24 mouse cellular contexts compared by ENCODE assay signal in genomic region chr1:92369972-92370371, GRCm38 (mm10).
"Had no signal": no experiment of that assay in that cellular context is flagged by ENCODE, and none has a peak within 500 bp of the region (broad histone marks: within the 10 kb centered on the region; RNA-seq: fewer than 3 reads in every experiment).

No protein-coding gene starts in this region.

- ATAC-seq: hindbrain, postnatal 0 days; intestine, embryonic 16.5 days had no signal

- H3K4me3 ChIP-seq: heart, embryonic 13.5 days; heart, embryonic 15.5 days; hindbrain, embryonic 13.5 days; hindbrain, embryonic 15.5 days; layer of hippocampus, adult 2 months; limb, embryonic 13.5 days; liver, embryonic 13.5 days; liver, embryonic 15.5 days had no signal

- H3K9me3 ChIP-seq: heart, embryonic 13.5 days; heart, embryonic 15.5 days; hindbrain, embryonic 13.5 days; hindbrain, embryonic 15.5 days; liver, embryonic 13.5 days; liver, embryonic 15.5 days had no signal

- DNase-seq: gastrocnemius, postnatal 14 days; gastrocnemius, postnatal 36 days; heart, adult 18-20 months; heart, postnatal 14 days; heart, postnatal 36 days; kidney, adult 11 months; kidney, adult 2 months; kidney, adult 9 months; kidney, postnatal 10 days; kidney, postnatal 25 days; kidney, postnatal 4 days; liver; liver, embryonic 13.5 days had no signal

- H3K4me2 ChIP-seq: heart, embryonic 11.5 days; heart, embryonic 13.5 days; heart, embryonic 15.5 days; hindbrain, embryonic 13.5 days; hindbrain, embryonic 15.5 days; limb, embryonic 13.5 days; liver, embryonic 11.5 days; liver, embryonic 13.5 days; liver, embryonic 15.5 days had no signal

- H3K4me1 ChIP-seq: liver, embryonic 13.5 days; liver, embryonic 15.5 days had no signal

- H3K36me3 ChIP-seq: heart, embryonic 13.5 days; heart, embryonic 15.5 days; hindbrain, embryonic 13.5 days; hindbrain, embryonic 15.5 days; limb, embryonic 13.5 days; liver, embryonic 13.5 days; liver, embryonic 15.5 days had no signal

- H3K9ac ChIP-seq: heart, embryonic 13.5 days; heart, embryonic 15.5 days; hindbrain, embryonic 13.5 days; hindbrain, embryonic 15.5 days; limb, embryonic 13.5 days; liver, embryonic 13.5 days; liver, embryonic 15.5 days had no signal

- H3K27ac ChIP-seq: heart, embryonic 13.5 days; heart, embryonic 15.5 days; hindbrain, embryonic 13.5 days; hindbrain, postnatal 0 days; layer of hippocampus, adult 2 months; limb, embryonic 13.5 days; liver, embryonic 13.5 days; liver, embryonic 15.5 days had no signal

- H3K27me3 ChIP-seq: heart, embryonic 15.5 days; hindbrain, embryonic 13.5 days; hindbrain, embryonic 15.5 days; limb, embryonic 13.5 days; liver, embryonic 13.5 days; liver, embryonic 15.5 days had no signal
